Mouse (Mus musculus): ENCODE data around the gene Rps6kb2.

The Rps6kb2 gene

DNA sequence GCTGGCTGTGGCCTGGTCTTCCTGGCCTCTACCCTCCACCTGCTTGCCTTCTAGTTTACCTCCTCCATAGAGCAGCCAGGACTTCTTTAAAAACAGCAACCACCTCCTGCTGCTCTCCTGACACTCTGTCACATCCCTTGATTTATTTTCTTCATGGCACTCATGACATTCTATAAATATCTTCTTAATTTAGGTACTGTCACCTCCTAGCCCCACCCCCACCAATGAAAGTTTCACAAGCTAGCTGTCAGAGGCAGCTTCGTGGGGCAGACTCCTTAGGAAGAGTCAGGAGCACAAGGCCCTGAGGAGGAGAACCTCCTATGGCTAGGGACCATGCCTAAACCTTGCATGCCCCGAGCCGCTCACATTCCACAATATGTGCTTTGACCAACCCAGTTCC, 24.1 kb upstream of the Rps6kb2 start:
- DNase-seq, result no peak

DNA sequence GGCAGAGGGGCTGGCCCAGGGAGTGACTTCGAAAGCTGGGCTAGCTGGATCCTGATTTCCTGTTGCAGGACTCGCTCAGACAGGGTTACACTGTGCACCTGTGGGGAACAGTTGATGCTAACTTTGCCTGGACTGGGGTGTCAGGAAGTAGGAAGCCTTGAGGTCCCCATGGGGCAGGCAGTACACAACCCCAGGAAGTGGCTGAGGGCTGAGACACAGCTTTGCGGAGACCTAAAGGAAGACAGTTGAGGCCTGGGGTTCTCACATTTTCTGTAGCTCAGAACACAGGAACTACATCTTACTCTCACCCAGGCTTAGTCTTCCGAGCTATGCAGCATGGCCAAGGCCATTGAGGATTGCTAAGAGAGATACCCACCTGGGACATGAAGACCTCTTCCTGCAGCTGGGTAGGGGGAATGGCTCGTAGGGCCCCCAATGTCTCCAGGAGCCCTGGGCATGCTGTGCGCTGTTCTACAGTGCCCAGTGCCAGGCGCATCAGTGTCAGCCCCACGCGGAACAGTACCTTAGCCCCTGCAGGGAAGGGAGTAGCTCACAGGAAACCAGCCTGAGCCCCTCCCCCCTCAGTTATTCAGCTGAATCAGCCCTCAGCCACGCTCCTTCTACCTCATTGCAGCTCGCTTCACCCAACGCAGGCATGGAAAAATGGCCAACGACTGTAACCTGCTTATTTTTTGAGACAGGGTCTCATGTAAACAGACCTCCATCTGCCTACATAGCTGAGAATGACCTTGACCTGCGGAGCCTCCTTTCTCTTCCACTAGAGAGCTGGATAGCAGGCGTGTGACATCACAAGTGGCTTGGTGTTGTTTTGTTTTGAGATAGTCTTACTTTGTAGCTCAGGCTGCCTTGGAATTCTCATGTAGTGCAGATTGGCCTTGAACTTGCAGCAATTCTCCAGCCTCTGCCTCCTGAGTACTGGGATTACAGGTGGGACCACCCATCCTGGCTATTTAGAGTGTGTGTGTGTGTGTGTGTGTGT, 22.1 kb upstream of the Rps6kb2 start:
- no peak for DNase-seq

DNA sequence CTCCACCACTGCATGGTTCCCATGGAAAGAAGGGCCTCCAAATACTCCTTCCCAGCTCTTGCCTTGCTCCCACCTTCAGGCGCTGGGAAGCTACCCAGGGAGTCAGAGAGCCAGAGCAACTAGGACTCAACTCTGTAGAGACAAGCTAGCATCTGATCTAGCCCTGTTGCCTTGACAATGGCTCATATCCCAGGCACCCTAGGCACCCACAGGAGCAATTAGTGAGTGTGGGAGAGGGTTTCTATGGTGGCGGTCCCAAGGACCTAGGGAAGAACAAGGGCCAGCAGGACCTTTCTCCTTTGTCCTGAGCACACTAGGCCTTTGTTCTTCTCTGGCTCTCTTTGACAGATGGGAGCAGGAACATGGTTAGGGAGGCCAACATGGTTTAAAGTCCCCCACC, 20.5 kb upstream of the Rps6kb2 start:
- DNase-seq, result no peak

DNA sequence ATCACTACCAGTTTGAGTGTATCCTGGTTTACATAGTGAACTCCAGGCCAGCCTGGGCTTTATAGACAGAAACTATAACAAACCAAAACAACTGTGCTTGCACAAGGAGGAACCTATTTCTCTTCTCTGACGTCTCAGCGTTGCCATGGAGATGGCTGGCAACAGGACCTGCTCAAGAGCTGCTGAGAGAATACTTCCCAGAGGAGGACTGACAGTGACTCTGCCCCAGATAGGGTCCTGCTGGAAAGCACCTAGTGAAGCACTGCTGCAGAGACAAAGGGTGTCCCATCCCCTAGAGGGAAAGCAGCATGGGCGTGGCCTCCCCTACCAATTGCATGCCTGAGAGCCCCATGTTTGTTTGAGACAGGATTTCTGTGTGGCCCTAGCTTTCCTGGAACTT, 18.7 kb upstream of the Rps6kb2 start:
- no peak for DNase-seq

DNA sequence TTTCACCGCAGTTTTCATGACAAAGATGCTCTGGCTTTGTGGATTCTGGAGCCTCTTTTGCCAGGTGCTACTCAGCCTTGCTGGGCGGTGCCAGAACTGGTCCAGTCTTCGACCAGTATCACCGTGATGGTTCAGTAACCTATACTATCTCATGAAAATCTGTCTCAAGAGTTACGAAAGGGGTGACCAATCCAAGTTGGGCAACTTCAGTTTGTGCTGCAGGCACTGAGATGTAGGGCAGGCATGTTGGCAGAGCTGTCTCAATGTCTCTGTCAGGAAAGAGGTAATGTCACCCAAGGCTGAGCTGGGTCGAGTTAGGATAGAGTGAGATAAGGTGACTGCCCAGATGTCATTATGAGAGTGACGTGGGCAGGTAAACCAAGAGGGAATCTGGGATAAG, 17.3 kb upstream of the Rps6kb2 start:
- no peak for DNase-seq

DNA sequence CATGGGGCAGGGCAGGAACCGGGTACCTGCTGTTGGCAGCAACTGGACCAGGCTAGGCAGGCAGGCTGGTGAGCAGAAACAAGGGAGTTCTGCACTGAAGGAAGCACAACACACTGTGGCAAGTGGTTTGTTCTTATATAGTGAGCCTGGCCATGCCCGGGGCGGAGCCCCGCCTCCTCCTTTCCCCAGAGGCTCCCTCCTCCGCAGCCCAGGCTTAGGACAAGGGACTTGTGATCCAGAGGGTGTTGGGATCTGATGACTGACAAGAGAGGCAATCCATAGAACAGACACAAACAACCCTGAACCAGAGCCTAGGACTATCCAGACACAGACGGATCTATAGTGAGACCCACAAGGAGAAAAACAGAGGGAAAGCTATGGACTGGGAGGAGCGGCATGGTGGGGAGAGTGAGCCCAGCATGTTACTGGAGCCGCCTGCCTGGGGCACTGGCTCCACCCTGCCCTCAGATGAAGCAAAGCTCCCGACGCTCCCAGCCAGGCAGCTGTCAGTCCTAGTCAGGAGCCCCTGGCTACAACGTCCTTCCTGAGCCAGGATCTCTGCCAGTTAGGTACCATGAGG, 12.3 kb upstream of the Rps6kb2 start, which contains the start of gene Carns1:
Gene Carns1 (minus strand): TSS at position 112 of the 580 bp plus-strand sequence.
- DNase-seq, result no peak

DNA sequence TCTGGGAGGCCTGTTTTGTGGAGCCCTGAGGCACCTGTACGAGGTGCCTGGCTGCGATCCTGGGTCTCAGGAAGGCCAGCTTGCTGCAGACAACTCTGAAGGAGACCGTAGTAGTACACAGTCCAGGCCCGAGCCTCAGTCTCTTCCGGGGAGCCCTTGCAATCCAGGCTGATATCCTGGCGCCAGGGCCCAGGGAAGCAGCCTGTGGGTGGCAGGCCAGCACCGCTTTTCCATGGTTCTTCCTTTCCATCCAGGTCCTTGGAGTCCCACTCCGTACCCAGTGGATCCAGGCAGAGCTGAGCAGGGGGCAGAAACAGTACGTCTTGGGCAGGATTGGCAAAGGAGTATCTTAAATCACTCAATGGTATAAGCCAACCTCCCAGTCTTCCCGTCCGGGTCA, 9.8 kb upstream of the Rps6kb2 start:
- no peak for DNase-seq

DNA sequence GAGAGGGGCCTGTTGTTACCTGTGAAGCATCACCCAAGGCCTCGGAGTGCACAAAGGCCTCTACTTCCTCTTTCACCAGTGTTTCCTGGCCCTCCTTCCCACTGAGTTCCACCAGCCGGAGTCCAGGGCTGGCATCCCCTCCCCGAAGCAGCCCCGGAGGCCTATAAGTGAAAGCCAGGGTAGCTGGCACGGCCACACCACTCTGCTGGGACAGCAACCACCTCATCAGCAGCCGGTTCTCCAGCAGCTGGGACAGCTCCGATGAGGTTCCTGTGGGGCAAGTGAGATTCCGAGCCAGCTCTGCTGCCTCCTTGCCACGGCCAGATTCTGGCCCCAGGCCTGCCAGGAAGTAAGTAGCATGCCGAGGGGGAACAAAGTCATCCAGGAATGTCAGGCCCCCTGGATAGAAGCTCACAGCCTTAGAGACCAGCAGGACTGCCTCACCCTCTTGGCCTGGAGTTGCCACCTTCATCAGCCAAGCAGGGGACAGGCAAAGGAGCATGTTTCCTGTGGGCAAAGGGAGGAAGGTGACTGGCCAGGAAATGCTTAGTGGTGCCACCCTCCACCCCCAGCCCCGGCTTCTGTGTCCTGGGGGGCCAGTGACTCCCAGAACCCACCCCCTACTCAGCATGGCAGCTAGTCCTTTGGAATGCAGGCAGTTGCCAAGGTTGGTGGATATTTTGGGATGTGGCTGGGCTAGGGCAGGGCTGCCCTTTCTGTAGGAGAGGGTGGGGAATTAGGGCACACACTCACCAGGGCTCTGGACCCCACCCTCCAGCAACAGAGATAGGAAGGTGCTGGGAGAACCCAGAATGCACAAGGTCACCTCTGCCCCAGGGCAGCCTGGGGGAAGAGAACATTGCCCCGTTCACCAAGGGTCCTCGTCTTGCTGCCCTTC, 8.5 kb upstream of the Rps6kb2 start:
- no peak for DNase-seq

DNA sequence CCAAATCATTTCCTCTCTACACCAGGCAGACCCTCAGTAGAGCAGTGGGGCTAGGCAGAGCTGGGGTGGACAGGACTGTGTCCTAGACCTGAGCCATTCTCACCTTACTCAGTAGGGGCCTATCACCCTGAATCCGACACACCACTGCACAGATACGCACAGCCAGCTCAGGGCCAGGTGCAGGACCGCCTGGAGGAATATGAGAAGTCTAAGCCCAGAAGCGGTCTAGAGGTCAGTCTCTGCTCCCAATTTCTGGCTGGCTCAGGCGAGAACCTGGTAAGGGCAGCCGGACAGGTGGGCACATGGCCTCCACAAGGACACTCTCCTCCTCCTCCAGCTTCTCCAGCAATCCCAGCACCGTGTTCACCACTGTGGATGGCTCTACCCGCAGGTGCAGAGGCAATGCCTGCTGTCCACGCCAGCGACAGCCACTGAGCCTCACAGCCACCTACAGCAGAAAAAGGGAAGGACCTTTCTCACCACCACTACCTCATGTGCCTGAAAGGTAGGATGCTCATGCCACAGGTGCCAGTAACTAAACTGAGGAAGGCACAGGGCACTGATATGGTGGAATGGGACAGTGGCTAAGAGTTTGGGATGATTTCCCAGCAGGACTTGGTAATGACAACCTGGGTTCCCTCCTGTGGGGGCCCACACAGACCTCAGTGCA, 7.7 kb upstream of the Rps6kb2 start:
- no peak for DNase-seq

DNA sequence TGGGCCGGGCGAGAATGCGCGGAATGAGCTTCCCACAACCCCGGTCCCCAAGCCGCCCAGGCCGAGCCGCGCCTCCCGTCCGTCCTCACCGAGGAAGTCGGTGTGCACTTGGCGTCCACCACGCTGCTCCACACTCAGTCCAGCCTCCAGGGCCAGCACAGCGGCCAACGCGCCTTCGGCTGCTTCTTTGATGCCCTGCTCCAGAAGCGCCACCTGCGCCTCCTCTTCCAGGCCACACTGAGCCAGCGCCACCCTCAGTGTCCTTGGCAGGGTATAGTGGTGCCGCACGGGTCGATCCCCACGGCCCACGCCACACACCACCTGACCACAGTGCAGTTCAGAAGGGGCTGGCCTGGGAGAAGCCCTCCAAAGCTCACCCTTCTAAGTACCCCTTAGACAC, 6.7 kb upstream of the Rps6kb2 start:
- DNase-seq, result no peak

DNA sequence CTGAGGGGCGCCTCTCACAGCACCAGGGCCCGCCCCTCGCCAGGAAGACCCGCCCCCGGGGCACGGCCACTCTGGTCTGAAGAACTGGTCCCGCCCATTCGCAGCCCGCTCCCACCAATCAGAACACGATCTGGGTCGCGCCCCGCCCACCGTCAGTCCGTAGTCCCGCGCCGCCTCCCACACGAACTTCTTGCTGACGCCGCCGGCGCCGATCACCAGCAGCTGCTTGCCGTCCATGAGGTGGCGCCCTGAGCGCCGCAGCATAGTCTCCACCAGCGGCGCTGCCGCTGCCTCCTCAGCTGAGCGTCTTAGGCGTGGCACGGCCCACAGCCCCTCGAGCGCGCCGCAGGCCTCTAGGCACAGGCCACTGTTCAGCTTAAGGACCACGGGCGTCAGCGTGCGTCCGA, 6.2 kb upstream of the Rps6kb2 start:
- peak; percentile 100 for DNase-seq

DNA sequence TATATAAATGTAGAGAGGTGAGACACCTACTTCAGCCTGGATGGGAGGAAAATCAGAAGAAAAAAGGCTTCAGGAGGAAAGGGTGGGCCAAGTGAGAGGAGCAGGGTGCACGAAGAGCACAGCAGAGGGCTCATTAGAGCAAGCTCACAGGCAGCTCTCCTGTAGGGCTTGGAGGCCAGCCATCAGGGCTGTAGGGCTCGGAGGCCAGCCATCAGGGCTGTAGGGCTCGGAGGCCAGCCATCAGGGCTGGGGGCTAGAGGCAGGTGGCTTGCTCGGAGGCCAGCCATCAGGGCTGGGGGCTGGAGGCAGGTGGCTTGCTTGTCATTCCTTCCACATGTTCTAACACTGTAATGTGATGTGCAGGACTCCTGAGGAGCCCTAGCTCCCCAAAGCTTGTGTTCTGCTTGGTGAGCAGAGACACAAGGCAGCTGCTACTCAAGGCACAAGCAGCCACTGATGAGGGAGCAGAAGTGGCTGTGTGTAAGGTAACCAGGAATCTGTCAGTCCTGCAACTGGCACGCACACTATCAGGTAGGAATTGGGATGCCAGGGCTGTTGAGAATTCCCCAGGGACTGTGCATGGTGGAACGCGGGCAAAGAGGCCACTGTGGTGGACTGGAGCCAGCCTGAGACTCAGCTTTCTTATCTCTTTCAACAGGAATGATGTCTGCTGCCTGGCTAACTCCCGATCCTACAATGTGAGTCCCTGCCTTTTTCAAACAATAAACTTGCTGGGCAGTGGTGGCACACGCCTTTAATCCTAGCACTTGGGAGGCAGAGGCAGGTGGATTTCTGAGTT, 3.7 kb upstream of the Rps6kb2 start:
- DNase-seq, result no peak

DNA sequence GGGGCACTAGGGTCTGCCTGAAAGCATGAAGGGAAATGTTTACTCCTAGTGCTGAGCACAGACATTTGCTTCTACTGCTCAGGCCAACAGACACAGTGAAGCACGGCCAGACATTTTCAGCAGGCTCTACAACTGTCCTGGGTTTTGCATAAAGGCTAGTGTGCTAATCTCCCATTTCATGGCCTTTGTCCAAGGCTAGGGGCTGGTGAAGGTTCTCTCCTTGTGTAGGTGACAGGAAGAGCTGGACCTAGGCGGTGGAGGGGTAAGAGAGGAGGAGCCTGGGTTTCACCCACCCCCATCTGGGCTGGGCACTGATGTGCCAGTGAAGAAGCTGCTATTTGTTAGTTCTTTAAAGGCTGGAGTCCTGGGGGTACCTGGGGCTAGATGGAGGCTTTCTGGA, 1.6 kb upstream of the Rps6kb2 start:
- DNase-seq, result no peak

DNA sequence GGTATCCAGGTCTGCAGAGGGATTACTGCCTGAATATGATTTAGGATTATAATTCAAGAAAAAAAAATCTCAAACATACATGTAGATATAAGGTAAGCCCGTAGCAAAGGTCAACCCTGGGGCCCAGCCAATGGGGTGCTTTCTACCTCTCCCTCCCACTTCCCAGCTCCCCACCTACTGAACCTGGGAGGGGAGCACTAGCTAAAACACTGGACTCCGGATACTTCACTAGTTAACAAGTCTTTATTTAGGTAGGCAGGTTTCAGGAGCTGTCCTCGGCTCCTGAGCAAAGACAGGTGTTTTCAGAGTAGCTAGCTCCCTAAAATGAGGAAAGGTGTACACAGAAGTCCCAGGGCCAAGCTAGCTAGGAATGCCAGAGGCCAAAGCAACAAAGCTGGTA, 946 bp upstream of the Rps6kb2 start:
- no peak for DNase-seq

DNA sequence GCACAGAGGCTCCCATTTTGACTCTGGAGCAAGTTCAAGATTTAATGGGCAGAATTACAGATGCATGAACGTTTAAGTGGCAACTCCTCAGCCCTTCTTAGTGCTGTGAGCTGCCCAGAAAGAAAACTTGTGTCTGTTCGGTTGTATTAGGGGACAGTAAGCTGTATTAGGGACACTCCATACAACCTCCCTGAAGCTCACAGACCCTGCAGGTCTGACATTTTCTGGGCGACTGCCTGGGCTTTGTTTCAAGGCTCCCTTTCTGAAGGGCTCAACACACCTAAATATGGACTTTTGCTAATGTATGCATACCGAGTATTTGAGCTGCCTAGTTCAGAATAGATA, 361 bp upstream of the Rps6kb2 start:
- no peak for DNase-seq

DNA sequence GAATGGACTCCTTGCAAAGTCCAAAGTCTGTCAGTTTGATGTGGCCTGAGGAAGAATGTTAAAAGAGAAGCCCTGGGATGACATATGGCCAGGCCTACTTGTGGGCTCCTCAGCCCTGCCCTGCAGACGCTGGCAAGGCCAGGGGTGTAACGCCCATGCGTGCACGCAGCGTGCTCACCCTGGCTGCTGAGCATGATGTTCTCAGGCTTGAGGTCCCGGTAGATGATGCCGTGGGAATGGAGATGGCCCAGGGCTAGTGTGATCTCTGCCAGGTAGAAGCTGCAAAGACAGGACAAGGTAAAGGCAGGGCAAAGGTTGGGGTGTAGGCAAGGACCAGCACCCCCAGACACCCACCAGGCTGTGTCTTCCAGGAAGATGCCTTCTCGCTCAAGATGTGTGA, 4.1 kb downstream of the Rps6kb2 start:
- DNase-seq, result no peak

DNA sequence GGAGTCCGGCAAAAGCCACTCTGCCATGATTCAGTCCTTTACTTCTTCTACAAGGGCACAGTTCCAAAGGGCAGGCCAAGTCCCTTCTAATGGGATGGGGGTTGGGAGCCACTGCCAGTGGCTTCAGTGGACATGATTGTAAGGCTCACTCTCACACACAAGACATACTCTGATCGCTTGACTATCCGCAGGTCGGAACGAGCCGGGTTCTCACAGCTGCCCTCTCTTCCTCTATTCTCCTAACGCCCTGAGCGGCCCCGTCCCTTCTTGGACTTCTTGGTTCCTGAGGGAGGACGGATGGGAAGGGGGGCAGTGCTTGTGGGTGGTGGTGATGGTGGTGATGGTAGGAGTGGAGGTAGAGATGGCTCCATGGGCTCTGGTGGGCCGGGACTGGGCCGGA, 6.4 kb downstream of the Rps6kb2 start:
- DNase-seq, result no peak

DNA sequence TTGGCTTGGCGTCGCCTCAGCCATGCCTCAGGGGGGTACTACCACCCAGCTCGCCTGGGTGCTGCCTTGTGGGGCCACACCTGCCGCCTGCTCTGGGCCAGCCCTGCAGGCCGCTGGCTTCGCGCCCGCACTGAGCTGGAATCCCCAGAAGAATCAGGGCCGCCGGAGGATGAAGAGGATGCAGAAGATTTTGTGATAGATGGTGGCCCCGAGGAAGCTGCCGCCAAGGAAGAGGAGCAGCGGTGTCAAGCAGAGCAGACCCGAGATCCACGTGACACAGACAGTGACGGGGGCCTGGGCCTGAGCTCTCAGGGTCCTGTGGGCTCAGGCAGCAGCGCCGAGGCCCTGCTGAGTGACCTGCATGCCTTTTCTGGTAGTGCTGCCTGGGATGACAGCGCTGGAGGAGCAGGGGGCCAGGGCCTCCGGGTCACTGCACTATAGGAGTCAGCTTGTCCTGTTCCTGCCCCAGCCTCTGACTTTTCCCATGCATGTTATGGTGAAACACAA, 7.0 kb downstream of the Rps6kb2 start:
- no peak for DNase-seq

DNA sequence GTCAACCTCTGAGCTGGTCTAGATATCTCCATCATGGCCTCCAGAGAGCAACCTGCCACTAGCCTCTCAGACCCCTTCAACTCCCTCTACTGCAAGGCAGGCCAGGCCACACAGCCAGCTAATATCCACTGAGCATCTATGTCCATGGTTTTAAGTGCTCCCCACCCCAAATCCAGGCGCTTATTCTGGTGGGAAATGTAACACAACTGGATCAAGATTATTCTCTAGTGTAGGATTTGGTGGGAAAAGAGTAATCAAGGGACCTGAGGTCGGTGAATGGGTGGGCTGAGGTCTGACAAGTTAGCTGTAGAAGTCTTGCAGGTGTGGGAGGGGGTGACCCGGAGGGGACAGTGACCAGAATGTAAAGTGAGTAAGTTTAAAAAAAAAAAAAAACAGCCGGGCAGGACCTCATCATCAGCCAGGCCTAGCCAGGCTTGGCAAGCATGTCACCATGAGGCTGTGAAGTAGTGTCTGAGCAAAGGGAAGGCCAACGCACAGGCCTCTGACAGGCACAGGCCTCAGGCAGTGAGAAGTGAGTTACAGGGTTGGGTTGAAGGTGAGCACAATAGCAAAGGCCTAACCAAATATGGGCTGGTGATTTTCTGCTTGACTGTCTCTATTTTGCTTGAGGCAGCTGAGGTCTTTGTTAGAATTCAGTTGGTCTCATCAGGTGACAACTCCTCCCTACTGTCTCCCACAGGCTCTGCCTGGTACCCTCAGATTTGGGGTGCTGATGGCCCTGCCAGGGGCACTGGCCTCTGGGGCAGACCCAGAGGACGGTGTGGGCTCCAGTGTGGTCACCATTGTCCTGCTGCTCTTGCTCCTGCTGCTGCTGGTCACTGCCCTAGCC, 7.7 kb downstream of the Rps6kb2 start:
- no peak for DNase-seq

DNA sequence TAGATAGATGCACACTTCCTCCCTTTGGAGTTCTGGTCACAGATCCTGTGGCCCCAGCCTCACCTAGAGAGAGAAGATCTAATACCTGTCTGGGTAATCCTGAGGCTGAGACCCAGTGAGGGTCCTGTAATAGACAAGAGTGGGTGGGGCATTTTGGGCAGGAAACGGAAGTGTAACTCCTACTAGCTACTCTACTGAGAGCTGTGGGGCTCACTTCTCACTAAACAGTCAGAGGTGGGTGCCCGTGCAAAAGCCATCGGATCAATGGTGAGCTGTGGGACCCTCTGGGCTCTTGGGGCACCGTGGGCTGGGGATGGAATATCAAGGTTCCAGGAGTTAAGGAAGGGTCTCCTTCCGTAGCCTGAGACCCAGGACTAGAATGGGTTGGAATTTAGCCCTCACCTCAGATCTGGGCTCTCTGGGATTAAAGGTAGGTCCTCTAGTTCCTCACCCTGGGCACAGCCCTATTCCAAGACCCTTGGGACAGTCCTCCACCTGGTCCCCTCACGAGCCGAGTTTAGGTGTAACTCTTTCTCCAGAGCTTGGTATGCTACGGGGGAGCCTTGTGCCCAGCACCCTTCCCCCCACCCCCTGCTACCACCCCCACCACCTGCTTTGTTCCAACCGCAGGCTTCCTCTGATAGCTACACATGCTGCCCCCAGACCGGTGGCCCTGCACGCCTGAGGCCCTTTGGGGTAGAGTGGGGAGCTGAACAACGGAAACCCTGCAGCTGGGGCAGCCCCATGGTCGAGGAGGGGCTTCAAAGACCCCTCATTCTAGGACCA, 8.5 kb downstream of the Rps6kb2 start:
- no peak for DNase-seq

Data from kidney, adult 18-20 months (tissue).